Mouse (Mus musculus) midbrain, embryonic 11.5 days (tissue): ENCODE measurements around the gene S100a10. TPM values are rescaled to one million over a fixed set of nuclear protein-coding genes. Genes with fewer than 3 reads are reported as not detected.

Experiments
- ATAC-seq: fragments of 200-750 bp; cut with Nextera tagmentation; 2 replicates; pipeline ENCODE4 v1.8.0; 2017; ENCODE audit warnings: moderate TSS enrichment, moderate library complexity; ENCODE audit not compliant: low FRiP score
- DNase-seq: peaks from one replicate; pipeline ENCODE4 v3.0.0; 2015; ENCODE audit warnings: low spot score; ENCODE audit errors: missing footprints
- H3K27ac ChIP-seq: fragments of 300-500 bp; sonication (generic); 2 replicates; pipeline ENCODE4 v1.5.1; 2014; ENCODE audit warnings: low read depth, low read length
- H3K27me3 ChIP-seq: fragments of 300-500 bp; sonication (generic); 2 replicates; pipeline ENCODE4 v1.6.1; 2014; ENCODE audit warnings: mild to moderate bottlenecking, low read length, moderate library complexity, mixed read lengths; ENCODE audit not compliant: control insufficient read depth, insufficient read depth
- H3K36me3 ChIP-seq: fragments of 300-500 bp; sonication (generic); 2 replicates; pipeline ENCODE4 v1.6.1; 2014; ENCODE audit warnings: mild to moderate bottlenecking, low read length, moderate library complexity, mixed read lengths; ENCODE audit not compliant: control insufficient read depth, insufficient read depth
- H3K4me1 ChIP-seq: fragments of 300-500 bp; sonication (generic); 2 replicates; pipeline ENCODE4 v1.6.1; 2014; ENCODE audit warnings: low read length; ENCODE audit not compliant: control insufficient read depth, insufficient read depth
- H3K4me2 ChIP-seq: fragments of 300-500 bp; sonication (generic); 2 replicates; pipeline ENCODE4 v1.6.1; 2014; ENCODE audit warnings: mild to moderate bottlenecking, moderate library complexity
- H3K4me3 ChIP-seq: fragments of 300-500 bp; sonication (generic); 2 replicates; pipeline ENCODE4 v1.5.1; 2014; ENCODE audit warnings: low read depth, low read length
- H3K9ac ChIP-seq: fragments of 300-500 bp; sonication (generic); 2 replicates; pipeline ENCODE4 v1.6.1; 2014; ENCODE audit warnings: low read length
- H3K9me3 ChIP-seq: fragments of 300-500 bp; sonication (generic); 2 replicates; pipeline ENCODE4 v1.6.1; 2016; ENCODE audit warnings: low read length; ENCODE audit not compliant: control insufficient read depth
- WGBS: fragments of 180-500 bp; shearing (Covaris S2); extraction: QIAGEN DNeasy Blood & Tissue Kit; methylation state at CpG from one replicate; pipeline ENCODE4 v1.1.7; 2014; 5-methylcytosine and 5-hydroxymethylcytosine counted together
- polyA plus RNA-seq: library from polyadenylated mRNA; unstranded; fragments of >200 nt; fragmentation: Nextera tagmentation; extraction: Ambion mirVana; gene quantifications from 2 replicates; pipeline ENCODE4 v1.2.1, GENCODE M21; 2014

Gene S100a10
- polyA plus RNA-seq = 181 and 187 TPM in 2 replicates

DNA sequence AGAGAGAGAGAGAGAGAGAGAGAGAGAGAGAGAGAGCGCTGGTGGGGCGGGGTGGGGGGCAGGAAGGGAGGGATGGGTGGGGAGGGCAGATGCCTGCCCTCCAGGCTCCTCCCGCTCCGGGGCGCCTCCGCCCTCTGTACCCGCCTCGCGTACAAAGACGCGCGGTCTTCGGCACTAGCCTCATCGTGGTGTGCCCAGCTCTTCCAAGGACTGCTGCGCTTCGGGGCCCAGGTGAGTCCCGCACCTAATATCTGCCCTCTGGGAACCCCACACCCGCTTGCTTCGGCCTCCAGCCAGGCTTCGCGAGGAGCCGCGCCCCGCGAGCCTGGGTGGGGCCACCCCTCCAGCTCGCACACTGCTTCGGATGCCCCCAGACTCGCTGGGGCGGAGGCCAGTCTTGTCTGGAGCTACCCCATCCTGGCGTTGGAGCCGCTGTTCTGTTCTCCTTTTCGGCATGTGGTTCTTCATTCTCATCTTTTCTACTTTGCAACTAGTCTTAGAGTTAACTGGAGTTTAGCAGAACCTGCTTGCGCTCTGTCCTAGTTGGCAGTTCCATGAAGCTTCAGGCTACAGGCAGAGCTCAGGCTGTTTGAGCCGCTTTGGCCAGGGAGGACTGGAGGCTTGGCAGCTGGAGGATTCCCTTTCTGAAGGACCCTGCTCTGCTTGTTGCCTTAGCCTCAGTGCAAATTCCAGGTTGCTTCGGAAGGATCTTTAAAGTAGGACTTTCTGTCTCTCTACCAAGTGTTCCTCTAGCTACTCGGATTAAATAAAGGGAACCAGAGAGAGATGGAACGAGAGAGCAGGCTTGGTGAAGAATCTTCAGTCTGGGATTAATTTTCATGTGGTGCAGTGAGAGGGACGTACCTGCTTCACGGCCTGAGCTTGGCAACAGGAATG lies at the start of gene S100a10:
Gene S100a10 (plus strand): TSS at position 100 of the 897 bp plus-strand sequence.
- Histone ChIP-seq H3K4me2 (peak within 1 kb of the TSS; percentile 85), H3K36me3 (no peaks in the 10 kb centered on the region), H3K4me1 (no peaks in the 10 kb centered on the region), H3K9ac (peak within 1 kb of the TSS; percentile 72), H3K27ac (no peak within 1 kb of the TSS), H3K27me3 (0 out of 2 replicates have a peak, but pooled peaks cover 2% of the 10 kb centered on the region), H3K9me3 (no peaks in the 10 kb centered on the region), H3K4me3 (peak within 1 kb of the TSS; percentile 50)
- DNase-seq = peak; percentile 91
- 5% methylated on average over 33 of the region's 39 CpGs for WGBS
- ATAC-seq = peak; percentile 85

- no peaks in the 10 kb centered on the region for H3K4me1 ChIP-seq
- WGBS = 43% methylated on average over 30 of the region's 30 CpGs
- no peak overlapping the region for H3K9ac ChIP-seq
- no peaks in the 10 kb centered on the region; the same call in 1 of the 2 replicates for H3K9me3 ChIP-seq
- no peak overlapping the region for H3K4me2 ChIP-seq
- ATAC-seq (no peak), DNase-seq (no peak)
- no peaks in the 10 kb centered on the region for H3K36me3 ChIP-seq
- no peak overlapping the region for H3K4me3 ChIP-seq
- H3K27me3 ChIP-seq = no peaks in the 10 kb centered on the region
- no peak overlapping the region for H3K27ac ChIP-seq
Observed at GRCm38 (mm10) chr3:93505960-93506863, 48.7 kb upstream of the S100a10 start.

DNA sequence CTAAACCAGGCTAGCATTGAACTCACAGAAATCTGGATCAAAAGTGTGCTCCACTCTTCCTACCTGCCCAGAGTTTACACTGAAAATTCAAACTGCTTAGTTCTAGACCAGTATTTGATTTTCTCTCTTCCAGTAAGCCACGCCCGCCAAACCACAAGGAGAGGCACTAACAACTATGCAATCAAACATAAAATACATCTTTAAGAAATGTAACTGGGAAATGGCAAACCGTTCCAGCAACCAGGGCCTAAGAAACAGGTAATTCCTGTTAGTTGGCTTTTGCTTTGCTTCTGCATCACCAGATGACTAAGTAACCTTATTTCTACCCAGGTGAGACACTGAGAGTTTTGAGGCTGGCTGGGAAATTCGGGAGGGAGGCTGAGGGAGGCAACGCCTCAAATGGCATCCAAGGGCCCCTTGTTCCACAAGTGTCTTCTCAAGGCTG lies 48.0 kb upstream of the S100a10 start:
- no peak overlapping the region for H3K4me2 ChIP-seq
- no peak overlapping the region for H3K27ac ChIP-seq
- no peaks in the 10 kb centered on the region for H3K4me1 ChIP-seq
- DNase-seq = no peak
- no peaks in the 10 kb centered on the region; the same call in 1 of the 2 replicates for H3K9me3 ChIP-seq
- H3K9ac ChIP-seq = no peak overlapping the region
- 79% methylated on average over 5 of the region's 5 CpGs for WGBS
- ATAC-seq = no peak
- no peaks in the 10 kb centered on the region for H3K27me3 ChIP-seq
- no peaks in the 10 kb centered on the region for H3K36me3 ChIP-seq
- no peak overlapping the region for H3K4me3 ChIP-seq

DNA sequence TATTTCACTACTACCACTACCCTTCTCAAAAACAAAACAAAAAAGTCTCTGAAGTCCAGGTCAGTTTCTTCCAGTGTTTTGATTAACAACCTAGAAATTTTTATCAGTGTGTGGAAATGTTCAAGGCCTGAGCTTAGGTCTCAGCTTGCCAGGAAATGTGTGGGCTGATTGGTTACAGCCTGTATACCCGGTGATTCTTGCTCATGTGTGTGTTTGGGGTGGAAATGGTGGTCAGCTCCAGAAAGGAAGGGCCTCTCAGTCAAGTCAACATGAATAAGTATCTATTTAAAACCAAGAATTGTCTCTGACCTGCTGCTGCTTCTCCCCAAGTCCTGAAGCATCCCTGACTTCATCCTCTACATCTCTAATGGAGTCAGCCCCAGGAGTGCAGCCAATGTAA lies 45.6 kb upstream of the S100a10 start:
- no peaks in the 10 kb centered on the region for H3K27me3 ChIP-seq
- H3K4me3 ChIP-seq = no peak overlapping the region
- no peak overlapping the region for H3K27ac ChIP-seq
- no peaks in the 10 kb centered on the region for H3K4me1 ChIP-seq
- ATAC-seq (no peak), DNase-seq (no peak)
- H3K9ac ChIP-seq = no peak overlapping the region
- no peak overlapping the region for H3K4me2 ChIP-seq
- H3K9me3 ChIP-seq = no peaks in the 10 kb centered on the region
- 89% methylated on average over 1 of the region's 1 CpGs for WGBS
- H3K36me3 ChIP-seq = no peaks in the 10 kb centered on the region

DNA sequence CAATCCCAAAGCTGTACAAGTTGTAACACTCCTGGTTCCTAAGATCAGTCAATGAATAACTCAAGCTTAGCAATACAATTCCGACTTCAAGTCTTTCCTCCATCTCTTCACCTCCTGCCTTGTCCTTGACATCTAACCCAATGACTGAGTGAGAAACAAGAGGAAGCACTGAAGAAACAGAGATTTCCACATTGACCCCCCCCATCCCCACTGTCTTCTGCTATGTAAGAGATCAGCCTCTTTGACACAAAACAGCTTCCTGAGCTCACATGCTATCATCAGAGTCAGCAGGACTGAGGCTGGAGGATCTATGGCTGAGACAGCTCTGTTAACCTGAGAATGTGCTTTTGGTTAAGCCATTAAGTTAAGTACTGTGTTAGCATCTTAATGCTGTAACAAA lies 43.8 kb upstream of the S100a10 start:
- ATAC-seq (no peak), DNase-seq (no peak)
- no peaks in the 10 kb centered on the region for H3K9me3 ChIP-seq
- H3K4me2 ChIP-seq = no peak overlapping the region
- no peak overlapping the region for H3K27ac ChIP-seq
- H3K27me3 ChIP-seq = no peaks in the 10 kb centered on the region
- 79% methylated on average over 1 of the region's 1 CpGs for WGBS
- no peaks in the 10 kb centered on the region for H3K36me3 ChIP-seq
- H3K4me1 ChIP-seq = no peaks in the 10 kb centered on the region
- H3K9ac ChIP-seq = no peak overlapping the region
- no peak overlapping the region for H3K4me3 ChIP-seq

DNA sequence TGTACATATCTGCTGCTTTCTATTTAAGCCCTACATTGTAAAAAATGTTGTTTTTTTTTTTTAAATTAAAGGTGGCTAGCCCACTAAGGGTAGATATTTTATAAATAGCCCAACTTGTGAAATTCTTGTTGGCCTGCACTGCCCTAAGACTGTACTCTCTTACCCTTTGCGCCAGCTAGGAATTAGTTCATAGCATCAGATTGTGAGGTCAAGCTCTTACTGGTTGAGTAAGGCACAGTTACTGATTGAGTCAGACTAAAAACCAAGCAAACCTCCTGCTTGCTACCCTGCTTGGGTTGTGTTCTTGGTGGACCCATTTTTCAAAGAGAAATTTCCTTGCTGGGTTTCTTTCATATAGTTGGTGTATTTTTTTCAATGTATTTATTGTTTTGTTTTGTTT lies 43.1 kb upstream of the S100a10 start:
- no peaks in the 10 kb centered on the region for H3K27me3 ChIP-seq
- no peaks in the 10 kb centered on the region for H3K9me3 ChIP-seq
- H3K4me3 ChIP-seq = no peak overlapping the region
- H3K9ac ChIP-seq = no peak overlapping the region
- DNase-seq (no peak), ATAC-seq (no peak)
- no peaks in the 10 kb centered on the region for H3K4me1 ChIP-seq
- no peaks in the 10 kb centered on the region for H3K36me3 ChIP-seq
- H3K4me2 ChIP-seq = no peak overlapping the region
- no peak overlapping the region for H3K27ac ChIP-seq
- 90% methylated on average over 1 of the region's 1 CpGs for WGBS

- no peaks in the 10 kb centered on the region for H3K4me1 ChIP-seq
- no peak overlapping the region for H3K27ac ChIP-seq
- 77% methylated on average over 7 of the region's 7 CpGs for WGBS
- no peak overlapping the region for H3K4me3 ChIP-seq
- H3K4me2 ChIP-seq = no peak overlapping the region
- no peaks in the 10 kb centered on the region for H3K9me3 ChIP-seq
- DNase-seq (no peak), ATAC-seq (no peak)
- no peaks in the 10 kb centered on the region for H3K36me3 ChIP-seq
- no peaks in the 10 kb centered on the region for H3K27me3 ChIP-seq
- H3K9ac ChIP-seq = no peak overlapping the region
Observed at GRCm38 (mm10) chr3:93512386-93513101, 42.3 kb upstream of the S100a10 start.

- no peaks in the 10 kb centered on the region for H3K36me3 ChIP-seq
- no peaks in the 10 kb centered on the region for H3K27me3 ChIP-seq
- 93% methylated on average over 3 of the region's 3 CpGs for WGBS
- DNase-seq (no peak), ATAC-seq (no peak)
- H3K4me3 ChIP-seq = no peak overlapping the region
- no peaks in the 10 kb centered on the region for H3K4me1 ChIP-seq
- no peak overlapping the region for H3K9ac ChIP-seq
- H3K4me2 ChIP-seq = no peak overlapping the region
- no peak overlapping the region for H3K27ac ChIP-seq
- H3K9me3 ChIP-seq = no peaks in the 10 kb centered on the region
Observed at GRCm38 (mm10) chr3:93514628-93515027, 40.3 kb upstream of the S100a10 start.
